Mouse (Mus musculus): Measurements from ENCODE around the gene Itpk1.

The Itpk1 gene

GRCm38 (mm10) chr12:102587106-102587505, 117.6 kb downstream of the Itpk1 start:
- DNase-seq: no peak

DNA sequence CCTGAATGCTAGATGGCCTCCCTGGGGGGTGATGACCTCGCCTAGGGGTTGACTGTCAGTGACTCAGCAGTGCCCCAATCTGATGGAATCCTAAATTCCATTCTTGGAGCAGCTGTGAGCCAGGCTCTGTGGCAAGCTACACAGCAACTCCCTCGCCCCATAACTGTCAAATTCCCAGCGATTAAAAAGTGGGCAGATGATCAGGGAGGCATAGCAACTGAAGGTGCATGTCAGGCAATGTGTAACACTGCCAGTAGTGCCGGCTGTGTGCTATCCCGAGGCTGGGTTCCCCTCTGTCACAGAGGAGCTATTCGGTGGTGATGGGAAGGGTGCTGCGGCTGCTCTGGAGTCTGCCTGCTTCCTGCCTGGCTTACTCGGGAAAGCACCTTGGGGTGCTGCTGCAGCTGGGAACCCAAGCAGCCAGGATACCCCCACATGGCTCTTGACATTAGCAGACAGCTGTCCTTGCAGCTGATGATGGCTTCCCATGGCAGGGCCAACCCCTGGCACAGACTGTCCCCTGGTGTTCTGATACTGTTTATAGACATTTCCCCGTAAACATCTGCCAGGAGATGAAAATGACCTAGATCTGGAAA, 118.3 kb downstream of the Itpk1 start:
- DNase-seq: peak; percentile 33

DNA sequence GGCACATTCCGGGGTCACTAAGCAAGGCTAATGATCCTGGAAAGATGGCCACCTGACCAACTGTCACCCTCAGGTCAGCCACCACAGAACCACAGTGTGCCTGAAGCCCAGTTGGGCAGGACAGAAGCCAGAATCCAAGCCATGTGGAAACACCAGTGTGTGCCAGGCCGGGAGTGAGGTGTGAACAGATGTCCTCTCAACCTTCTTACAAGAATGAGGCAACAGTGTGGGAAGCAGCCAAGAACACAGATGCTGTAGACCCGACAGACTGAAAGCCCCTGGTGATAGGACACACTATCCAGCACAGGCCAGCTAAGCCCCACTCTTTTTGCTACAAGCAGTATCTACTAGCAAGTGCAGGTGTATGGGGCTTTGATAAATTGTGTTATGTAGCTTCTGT, 119.3 kb downstream of the Itpk1 start:
- peak; percentile 54 for DNase-seq

DNA sequence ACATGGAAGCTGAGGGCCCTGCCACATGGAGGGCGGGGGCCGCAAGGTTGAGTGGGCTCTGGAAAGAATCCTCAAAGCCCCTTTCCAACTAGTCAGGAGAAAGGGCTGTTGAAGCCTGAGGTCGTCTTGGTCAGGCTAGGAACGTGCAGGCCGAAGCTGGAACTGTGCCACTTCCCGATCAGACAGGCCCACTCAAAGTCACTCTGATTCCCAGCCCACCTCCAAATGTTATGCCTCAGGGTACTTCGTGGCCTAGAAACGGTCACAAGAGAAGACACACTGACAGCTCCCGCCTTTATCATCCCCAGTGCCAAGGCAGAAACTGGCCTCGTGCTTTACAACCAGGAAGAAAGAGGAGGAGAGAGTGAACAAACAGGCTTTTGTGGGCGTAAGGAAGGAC, 122.3 kb downstream of the Itpk1 start:
- DNase-seq: no peak

DNA sequence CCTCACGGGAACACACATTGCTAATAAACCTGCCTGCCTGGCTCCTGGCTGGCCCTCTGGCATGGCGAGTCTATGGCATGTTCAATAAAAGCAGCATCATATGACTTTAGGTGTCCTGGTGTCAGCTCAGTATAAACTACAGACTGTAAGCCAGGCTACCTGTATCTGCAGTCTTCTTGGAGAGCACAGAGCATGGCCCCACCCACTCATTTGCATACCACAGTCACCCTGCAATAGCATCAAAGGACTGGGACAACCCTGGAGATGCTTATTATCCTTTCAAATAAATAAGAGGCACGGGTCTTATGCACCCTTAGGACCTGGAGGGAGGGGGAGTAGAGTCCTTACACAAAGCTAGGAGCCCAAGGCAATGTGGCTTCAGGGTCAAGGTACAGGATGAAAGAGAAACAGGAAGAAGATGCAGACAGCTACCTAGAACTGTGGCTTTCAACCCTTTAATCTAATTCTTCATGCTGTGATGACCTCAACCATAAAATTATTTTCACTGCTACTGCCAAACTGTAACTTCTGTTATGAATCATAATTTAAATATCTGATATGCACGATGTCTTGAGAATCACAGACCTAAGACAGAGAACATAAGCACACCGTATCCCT, 123.0 kb downstream of the Itpk1 start:
- no peak for DNase-seq

DNA sequence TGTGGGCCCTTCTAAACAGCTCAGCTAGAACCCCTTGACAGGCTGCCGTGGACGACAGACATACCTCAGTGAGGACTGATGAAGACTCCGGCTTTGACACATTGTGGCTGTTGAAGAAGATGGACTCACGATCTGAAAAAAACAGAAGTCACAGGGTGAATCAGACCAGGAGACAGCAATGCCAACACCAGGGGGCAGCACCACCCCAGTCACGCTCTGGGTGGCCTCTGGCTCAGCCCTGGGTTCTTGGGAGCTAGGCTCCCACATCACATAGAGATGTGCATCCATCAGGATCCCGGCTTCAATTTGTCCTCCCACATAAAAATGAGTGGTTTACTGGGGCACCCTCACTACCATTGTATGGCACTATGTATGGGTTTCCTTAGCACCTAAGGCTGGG, 125.7 kb downstream of the Itpk1 start:
- peak; percentile 76 for DNase-seq

DNA sequence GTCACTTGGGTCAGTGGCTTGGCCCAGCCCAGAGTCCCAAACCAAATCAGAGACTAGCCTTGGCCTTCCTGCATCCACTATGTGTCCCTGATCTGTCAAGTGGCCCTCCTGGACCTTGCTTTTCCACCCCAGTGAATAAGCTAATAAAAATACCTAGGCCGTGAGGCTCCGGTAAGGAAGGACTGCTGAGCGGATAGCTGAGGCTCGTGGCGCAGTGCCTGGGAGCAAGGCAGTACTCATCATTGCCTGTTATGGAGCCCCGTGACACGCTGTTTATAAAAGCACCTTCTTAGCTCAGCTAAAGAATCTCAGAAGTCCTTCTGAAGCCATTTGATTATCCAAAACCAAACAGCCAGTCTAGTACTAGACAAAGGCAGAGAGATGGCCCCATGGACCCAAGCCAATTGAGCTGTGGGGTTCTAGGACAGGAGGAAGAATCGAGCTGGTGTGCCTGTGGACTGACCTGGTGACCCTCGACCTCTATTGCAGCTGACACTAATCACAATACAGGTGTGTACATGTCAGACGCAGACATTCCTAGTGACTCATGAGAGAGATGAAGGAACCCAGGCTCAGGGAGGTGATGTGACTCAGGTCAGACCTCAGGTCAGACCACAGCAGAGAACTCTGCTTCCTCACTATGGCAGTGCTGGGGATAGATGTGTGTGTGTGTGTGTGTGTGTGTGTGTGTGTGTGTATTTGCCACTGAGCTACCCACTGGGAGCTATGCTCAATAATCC, 127.9 kb downstream of the Itpk1 start:
- DNase-seq: no peak

DNA sequence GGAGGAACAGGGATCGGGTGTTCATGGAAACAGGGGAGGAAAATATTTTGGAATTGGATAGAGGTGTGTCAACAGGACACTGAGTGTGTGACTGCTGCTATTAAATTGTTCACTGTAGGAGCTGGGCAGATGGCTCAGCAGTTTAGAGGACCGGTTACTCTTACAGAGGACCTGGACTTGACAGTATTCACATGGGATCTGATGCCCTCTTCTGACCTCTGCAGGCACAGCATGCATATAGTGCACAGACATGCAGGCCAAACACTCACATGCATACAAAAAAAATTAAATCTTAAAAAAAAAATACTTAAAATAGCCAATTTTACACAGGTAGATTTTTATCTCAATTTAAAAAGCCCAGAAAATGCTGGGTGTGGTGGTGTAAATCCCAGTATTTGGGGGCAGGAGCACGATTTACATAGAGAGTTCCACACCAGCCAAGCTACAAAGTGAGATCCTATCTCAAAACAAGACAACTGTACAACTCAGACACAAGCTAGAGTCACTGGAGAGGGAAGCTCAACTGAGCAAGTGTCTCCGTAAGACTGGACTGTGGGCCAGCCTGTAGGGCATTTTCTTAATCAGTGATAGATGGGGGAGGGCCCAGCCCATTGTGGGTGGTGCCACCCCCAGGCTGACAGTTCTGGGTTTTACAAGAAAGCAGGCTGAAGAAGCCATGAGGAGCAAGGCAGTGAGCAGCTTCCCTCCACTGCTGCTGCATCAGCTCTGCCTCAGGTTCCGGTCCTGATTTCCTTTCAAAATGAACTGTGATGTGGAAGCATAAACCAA, 129.0 kb downstream of the Itpk1 start:
- no peak for DNase-seq

GRCm38 (mm10) chr12:102573036-102573435, 131.7 kb downstream of the Itpk1 start:
- no peak for DNase-seq

DNA sequence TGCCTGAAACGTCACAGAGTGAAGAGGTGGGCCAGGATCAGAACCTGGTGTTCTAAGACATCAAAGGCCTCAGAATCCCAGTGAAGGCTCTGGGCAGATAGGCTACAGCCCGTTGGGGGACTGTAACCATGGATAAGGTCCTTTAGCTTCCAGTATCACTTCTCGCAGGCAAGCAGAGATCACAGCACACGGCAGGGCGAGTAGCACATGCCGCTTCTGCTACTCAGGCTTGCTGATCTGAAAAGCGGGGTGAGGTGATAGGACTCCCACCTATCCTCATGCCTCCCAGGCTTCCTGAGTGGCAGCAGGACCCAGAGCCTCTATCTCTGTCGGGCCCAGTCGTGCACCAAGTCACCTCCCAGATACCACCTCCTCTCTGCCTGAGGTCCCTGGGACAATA, 133.1 kb downstream of the Itpk1 start:
- DNase-seq: no peak

GRCm38 (mm10) chr12:102570734-102571133, 134.0 kb downstream of the Itpk1 start:
- DNase-seq: no peak

- no peak for DNase-seq
These were observed 134.6 kb downstream of the Itpk1 start for GRCm38 (mm10) chr12:102570111-102570510.

GRCm38 (mm10) chr12:102568219-102568618, 136.5 kb downstream of the Itpk1 start:
- DNase-seq: no peak

GRCm38 (mm10) chr12:102566951-102567350, 137.8 kb downstream of the Itpk1 start:
- no peak for DNase-seq

DNA sequence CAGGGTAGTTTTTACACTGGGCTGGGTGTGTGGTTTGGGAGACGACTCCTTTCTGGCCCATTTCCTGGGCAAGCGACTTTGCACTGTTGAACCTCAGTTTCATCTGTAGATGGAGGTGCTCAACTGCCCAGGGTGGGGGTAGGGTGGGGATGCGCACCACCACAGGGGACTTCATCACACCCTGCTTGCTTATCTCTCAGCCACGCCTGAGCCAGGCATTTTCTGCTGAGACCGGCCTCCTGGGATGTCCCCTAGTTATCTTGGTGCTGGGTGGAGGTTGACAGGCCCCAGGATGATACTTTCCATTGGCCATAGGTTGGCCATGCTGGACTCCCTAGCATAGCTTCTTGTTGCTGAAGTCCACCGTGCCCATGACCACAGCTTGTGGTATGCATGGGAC, 139.6 kb downstream of the Itpk1 start:
- no peak for DNase-seq

DNA sequence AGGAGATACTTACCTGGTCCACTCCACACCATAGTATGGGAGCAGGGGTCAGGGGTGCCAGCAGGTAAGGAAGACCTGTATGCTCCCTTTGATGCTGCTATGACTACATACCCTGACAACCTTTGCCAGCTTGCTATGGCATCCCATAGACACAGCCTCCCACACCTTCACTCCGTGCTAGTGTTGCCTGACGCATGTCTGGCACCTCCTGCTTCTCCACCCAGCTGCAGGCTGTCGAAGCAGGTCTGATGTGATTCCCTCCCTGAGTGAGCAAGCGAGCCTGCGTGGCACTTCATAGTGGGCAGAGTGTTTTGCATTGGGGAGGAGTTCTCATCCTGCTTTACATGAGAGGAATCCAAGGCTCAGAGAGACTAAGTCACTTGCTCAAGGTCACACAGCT, 147.4 kb downstream of the Itpk1 start:
- DNase-seq: peak; percentile 74

- DNase-seq: no peak
These were observed 148.9 kb downstream of the Itpk1 start for GRCm38 (mm10) chr12:102555850-102556249.

GRCm38 (mm10) chr12:102554721-102555516, 149.8 kb downstream of the Itpk1 start, which contains the start of gene Chga:
Gene Chga (plus strand): TSS chr12:102554969.
- peak; percentile 85 for DNase-seq

DNA sequence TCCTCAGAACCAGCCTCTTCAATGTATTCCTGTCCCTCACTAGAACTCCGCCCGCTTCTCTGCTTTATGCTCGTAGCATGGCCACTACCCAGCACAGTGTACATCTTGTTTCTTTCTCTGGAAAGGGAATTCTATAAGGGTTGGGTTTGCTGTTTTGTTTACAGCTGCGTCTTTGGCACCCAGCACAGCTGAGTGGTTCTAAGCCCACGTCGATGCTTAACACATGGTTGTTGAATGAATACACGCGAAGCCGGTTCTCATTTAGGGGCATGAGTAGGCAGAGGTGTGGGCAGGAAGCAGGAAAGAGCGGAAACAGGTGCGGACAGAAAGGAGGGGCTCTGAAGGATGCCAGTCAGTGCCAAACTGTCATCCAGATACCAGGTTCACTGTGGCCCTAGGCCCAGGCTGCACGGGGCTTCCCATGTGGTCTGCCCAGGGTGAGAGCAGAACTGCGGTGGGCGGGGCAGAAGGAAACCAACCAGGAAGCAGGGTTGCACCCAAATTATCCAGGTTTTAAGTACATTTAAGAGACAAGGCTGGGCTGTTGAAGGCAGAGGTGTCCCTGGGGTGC, 150.9 kb downstream of the Itpk1 start:
- DNase-seq: peak; percentile 54

GRCm38 (mm10) chr12:102552001-102552400, 152.7 kb downstream of the Itpk1 start:
- no peak for DNase-seq

GRCm38 (mm10) chr12:102551186-102551585, 153.5 kb downstream of the Itpk1 start:
- DNase-seq: no peak

DNA sequence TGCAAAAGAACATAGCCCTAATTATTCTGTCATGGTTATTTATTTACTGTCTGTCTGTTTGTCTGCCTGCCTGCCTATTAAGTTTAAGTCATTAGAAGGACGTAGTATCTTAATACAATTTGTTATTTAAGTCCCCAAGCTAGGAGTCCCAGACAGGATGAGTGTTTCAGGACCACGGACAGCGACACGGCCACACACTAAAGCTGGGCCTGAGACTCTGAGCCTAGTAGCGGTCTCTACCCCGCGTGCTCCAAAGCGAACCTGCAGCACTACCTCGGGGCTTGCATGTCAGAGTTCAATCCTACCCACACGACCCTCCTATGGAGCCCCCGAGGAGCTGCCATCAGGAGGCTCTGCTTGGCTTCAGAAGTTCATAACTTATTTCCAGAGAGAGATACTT, 154.2 kb downstream of the Itpk1 start:
- no peak for DNase-seq
